Mouse (Mus musculus) myocyte (in vitro differentiated cells): ENCODE measurements around the gene Cacng3. TPM values are rescaled to one million over a fixed set of nuclear protein-coding genes. Genes with fewer than 3 reads are reported as not detected.

Experiments used
- H3K27me3 ChIP-seq: one replicate; pipeline ENCODE4 v1.6.1; 2011; ENCODE audit not compliant: control insufficient read depth, insufficient read depth, insufficient read length
- H3K36me3 ChIP-seq: one replicate; pipeline ENCODE4 v1.6.1; 2011; ENCODE audit not compliant: control insufficient read depth, insufficient read depth
- H3K4me2 ChIP-seq: one replicate; pipeline ENCODE4 v1.6.1; 2011; ENCODE audit warnings: low read depth, control low read depth
- H3K4me3 ChIP-seq: one replicate; pipeline ENCODE4 v1.5.1; 2011; ENCODE audit warnings: mild to moderate bottlenecking, control low read depth, moderate library complexity
- H3K79me2 ChIP-seq: one replicate; pipeline ENCODE4 v1.6.1; 2011; ENCODE audit not compliant: control insufficient read depth, insufficient read depth
- H3ac ChIP-seq: one replicate; pipeline ENCODE4 v1.6.1; 2011; ENCODE audit not compliant: control insufficient read depth, insufficient read length
- CEBPB ChIP-seq: IDR thresholded peaks from 2 replicates; pipeline ENCODE4 v1.6.1; 2011; ENCODE audit warnings: mild to moderate bottlenecking, moderate library complexity; ENCODE audit not compliant: poor library complexity, insufficient read depth, severe bottlenecking
- E2F4 ChIP-seq: IDR thresholded peaks from one replicate; pipeline ENCODE4 v1.6.1; 2011; ENCODE audit warnings: mild to moderate bottlenecking, control low read depth, moderate library complexity; ENCODE audit not compliant: insufficient read depth
- MAX ChIP-seq: IDR thresholded peaks from one replicate; pipeline ENCODE4 v1.6.1; 2011; ENCODE audit warnings: low read depth, mild to moderate bottlenecking, control low read depth
- MYOD1 ChIP-seq, 3 experiments: IDR thresholded peaks; one replicate each; pipeline ENCODE4 v1.6.1; 2011; ENCODE audit warnings: control low read depth in 2 of 3, low read depth in 2 of 3, mild to moderate bottlenecking in 2 of 3, moderate library complexity in 1 of 3; ENCODE audit not compliant: insufficient read length in 2 of 3, control insufficient read depth in 1 of 3
- MYOG ChIP-seq, 3 experiments: IDR thresholded peaks; one replicate each; pipeline ENCODE4 v1.6.1; 2011; ENCODE audit warnings: control low read depth in 2 of 3, low read depth in 2 of 3, mild to moderate bottlenecking in 2 of 3; ENCODE audit not compliant: insufficient read length in 2 of 3, control insufficient read depth in 1 of 3, insufficient read depth in 1 of 3
- POLR2A ChIP-seq: IDR thresholded peaks from one replicate; pipeline ENCODE4 v1.6.1; 2011; ENCODE audit warnings: low read depth, mild to moderate bottlenecking, control low read depth, moderate library complexity; ENCODE audit not compliant: insufficient read length
- POLR2AphosphoS2 ChIP-seq: IDR thresholded peaks from one replicate; pipeline ENCODE4 v1.6.1; 2011; ENCODE audit warnings: low read depth, control low read depth; ENCODE audit not compliant: insufficient read length
- REST ChIP-seq: IDR thresholded peaks from one replicate; pipeline ENCODE4 v1.6.1; 2011; ENCODE audit warnings: mild to moderate bottlenecking, control low read depth, moderate library complexity; ENCODE audit not compliant: insufficient read depth, insufficient read length
- SRF ChIP-seq: IDR thresholded peaks from one replicate; pipeline ENCODE4 v1.6.1; 2011; ENCODE audit warnings: low read depth; ENCODE audit not compliant: control insufficient read depth, insufficient read length
- TCF12 ChIP-seq: IDR thresholded peaks from one replicate; pipeline ENCODE4 v1.6.1; 2011; ENCODE audit warnings: mild to moderate bottlenecking, control low read depth; ENCODE audit not compliant: poor library complexity, insufficient read depth, severe bottlenecking
- TCF3 ChIP-seq: IDR thresholded peaks from one replicate; pipeline ENCODE4 v1.6.1; 2011; ENCODE audit warnings: low read depth, control low read depth; ENCODE audit not compliant: insufficient read length
- USF1 ChIP-seq: IDR thresholded peaks from one replicate; pipeline ENCODE4 v1.6.1; 2011; ENCODE audit warnings: low read depth, mild to moderate bottlenecking, control low read depth, moderate library complexity
- polyA plus RNA-seq: library from polyadenylated mRNA; unstranded; fragments of >200 nt; fragmentation: generic; extraction: Trizol; gene quantifications from one replicate; pipeline ENCODE4 v1.2.1, GENCODE M21; 2012; ENCODE audit warnings: missing spikeins

Cacng3 gene
- polyA plus RNA-seq, 1 experiment: not detected

- TF ChIP-seq USF1: no peak
- peak; percentile 96 for TF ChIP-seq REST
- Histone ChIP-seq H3K4me2 (no peak overlapping the region), H3K27me3 (no peaks in the 10 kb centered on the region), H3K79me2 (no peaks in the 10 kb centered on the region), H3ac (no peak overlapping the region), H3K36me3 (no peaks in the 10 kb centered on the region), H3K4me3 (no peak overlapping the region)
Observed at GRCm38 (mm10) chr7:122670873-122671641, 765 bp downstream of the Cacng3 start.

GRCm38 (mm10) chr7:122672981-122673380 is 2.7 kb downstream of the Cacng3 start:
- Histone ChIP-seq H3ac (no peak overlapping the region), H3K4me3 (no peak overlapping the region), H3K4me2 (no peak overlapping the region), H3K27me3 (no peaks in the 10 kb centered on the region), H3K36me3 (no peaks in the 10 kb centered on the region), H3K79me2 (no peaks in the 10 kb centered on the region)
- TF ChIP-seq USF1: no peak
- no peak for TF ChIP-seq POLR2AphosphoS2
- no peak for TF ChIP-seq MYOG (IDR thresholded peaks at IDR 0.05; ENCODE audit: control insufficient read depth in 1 of 3, insufficient read depth in 1 of 3, insufficient read length in 2 of 3, low read depth in 2 of 3)
- no peak for TF ChIP-seq MYOD1 (IDR thresholded peaks at IDR 0.05; ENCODE audit: control insufficient read depth in 1 of 3, insufficient read length in 2 of 3, low read depth in 2 of 3)
- TF ChIP-seq SRF: no peak
- TF ChIP-seq TCF3: no peak
- TF ChIP-seq TCF12: no peak
- no peak for TF ChIP-seq E2F4
- TF ChIP-seq POLR2A: no peak
- TF ChIP-seq REST: no peak
- no peak for TF ChIP-seq CEBPB
- TF ChIP-seq MAX: no peak

- no peaks in the 10 kb centered on the region for H3K27me3 ChIP-seq
- TF ChIP-seq POLR2AphosphoS2 (no peak), SRF (no peak), MAX (no peak), CEBPB (no peak), USF1 (no peak), TCF12 (no peak), REST (no peak), MYOD1 (IDR thresholded peaks at IDR 0.05; ENCODE audit: control insufficient read depth in 1 of 3, insufficient read length in 2 of 3, low read depth in 2 of 3) (no peak), MYOG (IDR thresholded peaks at IDR 0.05; ENCODE audit: control insufficient read depth in 1 of 3, insufficient read depth in 1 of 3, insufficient read length in 2 of 3, low read depth in 2 of 3) (no peak), POLR2A (no peak), E2F4 (no peak), TCF3 (no peak)
- no peaks in the 10 kb centered on the region for H3K79me2 ChIP-seq
- H3K4me3 ChIP-seq: no peak overlapping the region
- H3K36me3 ChIP-seq: no peaks in the 10 kb centered on the region
- no peak overlapping the region for H3ac ChIP-seq
- H3K4me2 ChIP-seq: no peak overlapping the region
Observed at GRCm38 (mm10) chr7:122675207-122675606, 4.9 kb downstream of the Cacng3 start.

- TF ChIP-seq MYOG (IDR thresholded peaks at IDR 0.05; ENCODE audit: control insufficient read depth in 1 of 3, insufficient read depth in 1 of 3, insufficient read length in 2 of 3, low read depth in 2 of 3): no peak
- no peak for TF ChIP-seq USF1
- TF ChIP-seq REST: no peak
- no peak for TF ChIP-seq POLR2A
- TF ChIP-seq TCF12: no peak
- no peak for TF ChIP-seq TCF3
- TF ChIP-seq CEBPB: no peak
- Histone ChIP-seq H3K79me2 (no peaks in the 10 kb centered on the region), H3K27me3 (no peaks in the 10 kb centered on the region), H3K4me3 (no peak overlapping the region), H3ac (no peak overlapping the region), H3K36me3 (no peaks in the 10 kb centered on the region), H3K4me2 (no peak overlapping the region)
Observed at GRCm38 (mm10) chr7:122701751-122702150, 31.5 kb downstream of the Cacng3 start.

- Histone ChIP-seq H3K36me3 (no peaks in the 10 kb centered on the region), H3K4me3 (no peak overlapping the region), H3K79me2 (no peaks in the 10 kb centered on the region), H3K4me2 (no peak overlapping the region), H3K27me3 (no peaks in the 10 kb centered on the region), H3ac (no peak overlapping the region)
- TF ChIP-seq SRF (no peak), MAX (no peak), E2F4 (no peak), MYOG (IDR thresholded peaks at IDR 0.05; ENCODE audit: control insufficient read depth in 1 of 3, insufficient read depth in 1 of 3, insufficient read length in 2 of 3, low read depth in 2 of 3) (no peak), POLR2AphosphoS2 (no peak), TCF12 (no peak), POLR2A (no peak), USF1 (no peak), MYOD1 (IDR thresholded peaks at IDR 0.05; ENCODE audit: control insufficient read depth in 1 of 3, insufficient read length in 2 of 3, low read depth in 2 of 3) (no peak), REST (no peak), TCF3 (no peak), CEBPB (no peak)
Observed at GRCm38 (mm10) chr7:122702443-122702842, 32.2 kb downstream of the Cacng3 start.
